Mouse (Mus musculus): ENCODE data around the gene Rhof. TPM values are rescaled to one million over a fixed set of nuclear protein-coding genes. Genes with fewer than 3 reads are reported as not detected.

The Rhof gene
- polyA plus RNA-seq, 2 experiments: 1.8 to 2.5 TPM

- Histone ChIP-seq H3K27me3 (ENCODE audit: control insufficient read depth, insufficient read depth, low read length) (no peaks in the 10 kb centered on the region), H3K9me3 (ENCODE audit: control insufficient read depth, low read length) (no peaks in the 10 kb centered on the region), H3K4me3 (ENCODE audit: insufficient read depth in 1 of 2, low read depth in 2 of 2, low read length in 2 of 2) (peak overlapping the region; percentile 65 to 68), H3K9ac (replicated peaks) (peak overlapping the region; percentile 77), H3K4me1 (replicated peaks; ENCODE audit: control insufficient read depth in 2 of 2, insufficient read depth in 2 of 2, low read length in 1 of 2) (peaks cover 9 to 11% of the 10 kb centered on the region in 2 experiments), H3K4me2 (ENCODE audit: low read depth) (peak overlapping the region; percentile 94), H3K27ac (peak overlapping the region; percentile 82), H3K36me3 (replicated peaks; ENCODE audit: control insufficient read depth, insufficient read depth, low read depth) (no peaks in the 10 kb centered on the region)
- peak; percentile 96 for ATAC-seq (ENCODE audit: insufficient read depth)
- TF ChIP-seq EP300 (IDR thresholded peaks at IDR 0.05; ENCODE audit: low read depth) (no peak), CTCF (IDR thresholded peaks at IDR 0.05; ENCODE audit: low read depth) (peak; percentile 70)
- peak; percentile 99 to 100 (median 99) for DNase-seq (ENCODE audit: low read depth in 3 of 3, low spot score in 3 of 3)
- WGBS (ENCODE audit: insufficient replicate concordance): 7% methylated on average over 48 of the region's 48 CpGs
These were observed 74.9 kb downstream of the Rhof start for GRCm38 (mm10) chr5:123057366-123058250.

Other genes with a start within 250 kb of the Rhof start
- gene Kdm2b, start 142.9 kb downstream of the Rhof start, polyA plus RNA-seq (2012; rRNA removed): 8.1 and 10.0 TPM in 2 replicates
- gene Kdm2b, start 142.9 kb downstream of the Rhof start, polyA plus RNA-seq (2014; fragmentation: Nextera tagmentation; extraction: Ambion mirVana): 11.7 and 12.3 TPM in 2 replicates
- gene Orai1, start 117.6 kb downstream of the Rhof start, polyA plus RNA-seq (2012; rRNA removed): 7.4 and 9.2 TPM in 2 replicates
- gene Orai1, start 117.6 kb downstream of the Rhof start, polyA plus RNA-seq (2014; fragmentation: Nextera tagmentation; extraction: Ambion mirVana): 6.3 and 8.1 TPM in 2 replicates
- not detected in 2 replicates for gene Morn3, start 85.7 kb downstream of the Rhof start, polyA plus RNA-seq (2012; rRNA removed)
- not detected in 2 replicates for gene Morn3, start 85.7 kb downstream of the Rhof start, polyA plus RNA-seq (2014; fragmentation: Nextera tagmentation; extraction: Ambion mirVana)
- 17.7 and 19.0 TPM in 2 replicates for gene Tmem120b, start 64.3 kb downstream of the Rhof start, polyA plus RNA-seq (2012; rRNA removed)
- 18.0 and 18.1 TPM in 2 replicates for gene Tmem120b, start 64.3 kb downstream of the Rhof start, polyA plus RNA-seq (2014; fragmentation: Nextera tagmentation; extraction: Ambion mirVana)
- gene Setd1b, start 9.5 kb upstream of the Rhof start, polyA plus RNA-seq (2012; rRNA removed): 2.3 and 2.7 TPM in 2 replicates
- 3.3 and 4.3 TPM in 2 replicates for gene Setd1b, start 9.5 kb upstream of the Rhof start, polyA plus RNA-seq (2014; fragmentation: Nextera tagmentation; extraction: Ambion mirVana)
- gene Psmd9, start 36.7 kb upstream of the Rhof start, polyA plus RNA-seq (2012; rRNA removed): 17.4 and 26.6 TPM in 2 replicates
- 51.4 and 55.1 TPM in 2 replicates for gene Psmd9, start 36.7 kb upstream of the Rhof start, polyA plus RNA-seq (2014; fragmentation: Nextera tagmentation; extraction: Ambion mirVana)
- gene Hpd, start 50.0 kb upstream of the Rhof start, polyA plus RNA-seq (2012; rRNA removed): 28.7 and 29.2 TPM in 2 replicates
- 26.7 and 37.0 TPM in 2 replicates for gene Hpd, start 50.0 kb upstream of the Rhof start, polyA plus RNA-seq (2014; fragmentation: Nextera tagmentation; extraction: Ambion mirVana)
- gene Wdr66, start 119.4 kb upstream of the Rhof start, polyA plus RNA-seq (2012; rRNA removed): 0.11 and 0.16 TPM in 2 replicates
- 0.10 TPM in 1 of 2 replicates, not detected in the other for gene Wdr66, start 119.4 kb upstream of the Rhof start, polyA plus RNA-seq (2014; fragmentation: Nextera tagmentation; extraction: Ambion mirVana)
- 5.0 and 5.6 TPM in 2 replicates for gene Bcl7a, start 211.1 kb upstream of the Rhof start, polyA plus RNA-seq (2012; rRNA removed)
- 4.6 and 4.9 TPM in 2 replicates for gene Bcl7a, start 211.1 kb upstream of the Rhof start, polyA plus RNA-seq (2014; fragmentation: Nextera tagmentation; extraction: Ambion mirVana)